Mouse (Mus musculus) erythroblast, embryonic 14.5 days (primary cell): ENCODE data around the gene Nbas. TPM values are rescaled to one million over a fixed set of nuclear protein-coding genes. Genes with fewer than 3 reads are reported as not detected.

Source experiments
- H3K27me3 ChIP-seq: 2 replicates; pipeline ENCODE4 v1.6.1; 2012; ENCODE audit warnings: inconsistent platforms; ENCODE audit not compliant: control insufficient read depth
- H3K36me3 ChIP-seq: 2 replicates; pipeline ENCODE4 v1.6.1; 2012; ENCODE audit warnings: mild to moderate bottlenecking, inconsistent platforms; ENCODE audit not compliant: control insufficient read depth
- H3K4me1 ChIP-seq: 2 replicates; pipeline ENCODE4 v1.6.1; 2012; ENCODE audit warnings: inconsistent platforms; ENCODE audit not compliant: control insufficient read depth
- H3K4me3 ChIP-seq: replicated peaks from 2 replicates; pipeline ENCODE3; 2012; ENCODE audit warnings: moderate library complexity, mild to moderate bottlenecking, inconsistent platforms
- H3K9me3 ChIP-seq: 2 replicates; pipeline ENCODE4 v1.6.1; 2012; ENCODE audit warnings: low read length, inconsistent platforms, mixed read lengths; ENCODE audit not compliant: control insufficient read depth
- GATA1 ChIP-seq: IDR thresholded peaks from 2 replicates; pipeline ENCODE4 v1.6.1; 2012; ENCODE audit warnings: low read length, inconsistent platforms, mixed read lengths
- TAL1 ChIP-seq: IDR thresholded peaks from 3 replicates; pipeline ENCODE4 v1.6.1; 2012; ENCODE audit warnings: low read length, inconsistent platforms, mixed read lengths
- polyA plus RNA-seq: library from polyadenylated mRNA; stranded (reverse); fragments of >175 nt; gene quantifications from 2 replicates; pipeline ENCODE4 v1.2.3, GENCODE M21; 2012

Nbas gene
- polyA plus RNA-seq, 1 experiment: 0.66 TPM

GRCm38 (mm10) chr12:13360183-13360811, 91.4 kb downstream of the Nbas start:
- Histone ChIP-seq H3K4me3 (no peak overlapping the region), H3K4me1 (no peaks in the 10 kb centered on the region), H3K36me3 (peaks cover 41% of the 10 kb centered on the region), H3K27me3 (no peaks in the 10 kb centered on the region), H3K9me3 (no peaks in the 10 kb centered on the region)
- TF ChIP-seq TAL1: no peak
- TF ChIP-seq GATA1: no peak

DNA sequence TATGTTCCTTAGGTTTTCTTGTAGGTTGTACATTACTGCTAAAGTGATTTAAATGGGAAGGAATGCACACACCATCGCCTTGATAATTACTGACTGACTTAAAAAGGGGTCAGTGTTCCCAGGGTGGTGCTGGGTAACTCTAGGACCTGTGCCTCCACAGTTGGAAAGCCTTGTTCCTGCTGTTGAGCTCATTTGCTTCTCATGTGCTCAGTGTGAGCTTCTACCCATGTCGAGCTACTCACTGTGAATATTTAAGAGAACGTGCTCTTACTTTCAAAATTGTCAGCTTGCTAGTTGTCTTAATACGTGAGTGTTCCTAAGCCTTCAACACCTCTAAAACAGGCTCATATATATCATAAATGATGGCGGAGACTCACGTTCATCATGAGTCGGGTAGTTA, 112.6 kb downstream of the Nbas start:
- Histone ChIP-seq H3K4me3 (no peak overlapping the region), H3K4me1 (peaks cover 3% of the 10 kb centered on the region; the same call in 1 of the 2 replicates)
- TF ChIP-seq TAL1 (no peak), GATA1 (no peak)

GRCm38 (mm10) chr12:13382046-13382445, 113.1 kb downstream of the Nbas start:
- peaks cover 18% of the 10 kb centered on the region for H3K36me3 ChIP-seq
- no peak overlapping the region for H3K4me3 ChIP-seq
- peaks cover 3% of the 10 kb centered on the region; the same call in 1 of the 2 replicates for H3K4me1 ChIP-seq
- TF ChIP-seq GATA1: no peak
- H3K27me3 ChIP-seq: no peaks in the 10 kb centered on the region
- no peaks in the 10 kb centered on the region for H3K9me3 ChIP-seq

More for the DNA sequence above, 112.6 kb downstream of the Nbas start:
- Histone ChIP-seq H3K9me3 (no peaks in the 10 kb centered on the region), H3K27me3 (no peaks in the 10 kb centered on the region), H3K36me3 (peaks cover 20% of the 10 kb centered on the region)

GRCm38 (mm10) chr12:13389644-13390043, 120.7 kb downstream of the Nbas start:
- Histone ChIP-seq H3K9me3 (no peaks in the 10 kb centered on the region), H3K36me3 (peaks cover 23% of the 10 kb centered on the region), H3K27me3 (no peaks in the 10 kb centered on the region), H3K4me3 (no peak overlapping the region), H3K4me1 (no peaks in the 10 kb centered on the region; the same call in 1 of the 2 replicates)
- TF ChIP-seq GATA1 (no peak), TAL1 (no peak)

DNA sequence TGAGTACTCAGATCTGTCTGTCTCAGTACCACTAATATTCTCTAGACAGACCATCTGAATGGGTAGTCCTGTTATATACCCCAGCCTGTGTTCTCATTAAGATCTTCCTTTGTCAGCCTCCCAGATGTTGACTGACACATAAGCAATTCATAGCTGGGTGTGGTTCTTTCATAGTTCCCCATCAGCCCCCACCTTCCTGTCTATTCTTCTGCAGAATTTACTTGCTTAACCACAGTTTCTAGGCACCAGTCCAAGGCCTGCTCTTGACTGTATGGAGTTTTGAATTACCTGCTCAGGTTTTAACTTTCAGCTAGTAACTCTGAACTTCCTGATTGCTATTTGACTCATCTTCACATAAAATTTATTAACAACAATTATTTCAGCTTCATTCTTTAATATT, 141.3 kb downstream of the Nbas start:
- no peak overlapping the region for H3K4me3 ChIP-seq
- no peaks in the 10 kb centered on the region for H3K27me3 ChIP-seq
- no peak for TF ChIP-seq GATA1
- no peak for TF ChIP-seq TAL1
- no peaks in the 10 kb centered on the region for H3K4me1 ChIP-seq
- peaks cover 9% of the 10 kb centered on the region for H3K36me3 ChIP-seq
- H3K9me3 ChIP-seq: no peaks in the 10 kb centered on the region

GRCm38 (mm10) chr12:13418651-13419050, 149.7 kb downstream of the Nbas start:
- Histone ChIP-seq H3K36me3 (peaks cover 15% of the 10 kb centered on the region), H3K9me3 (no peaks in the 10 kb centered on the region), H3K4me3 (no peak overlapping the region), H3K4me1 (no peaks in the 10 kb centered on the region), H3K27me3 (no peaks in the 10 kb centered on the region)
- TF ChIP-seq GATA1: no peak
- TF ChIP-seq TAL1: no peak

GRCm38 (mm10) chr12:13430219-13430618, 161.3 kb downstream of the Nbas start:
- Histone ChIP-seq H3K4me1 (no peaks in the 10 kb centered on the region), H3K27me3 (no peaks in the 10 kb centered on the region), H3K4me3 (no peak overlapping the region), H3K9me3 (no peaks in the 10 kb centered on the region), H3K36me3 (peaks cover 13% of the 10 kb centered on the region)
- no peak for TF ChIP-seq TAL1
- no peak for TF ChIP-seq GATA1

DNA sequence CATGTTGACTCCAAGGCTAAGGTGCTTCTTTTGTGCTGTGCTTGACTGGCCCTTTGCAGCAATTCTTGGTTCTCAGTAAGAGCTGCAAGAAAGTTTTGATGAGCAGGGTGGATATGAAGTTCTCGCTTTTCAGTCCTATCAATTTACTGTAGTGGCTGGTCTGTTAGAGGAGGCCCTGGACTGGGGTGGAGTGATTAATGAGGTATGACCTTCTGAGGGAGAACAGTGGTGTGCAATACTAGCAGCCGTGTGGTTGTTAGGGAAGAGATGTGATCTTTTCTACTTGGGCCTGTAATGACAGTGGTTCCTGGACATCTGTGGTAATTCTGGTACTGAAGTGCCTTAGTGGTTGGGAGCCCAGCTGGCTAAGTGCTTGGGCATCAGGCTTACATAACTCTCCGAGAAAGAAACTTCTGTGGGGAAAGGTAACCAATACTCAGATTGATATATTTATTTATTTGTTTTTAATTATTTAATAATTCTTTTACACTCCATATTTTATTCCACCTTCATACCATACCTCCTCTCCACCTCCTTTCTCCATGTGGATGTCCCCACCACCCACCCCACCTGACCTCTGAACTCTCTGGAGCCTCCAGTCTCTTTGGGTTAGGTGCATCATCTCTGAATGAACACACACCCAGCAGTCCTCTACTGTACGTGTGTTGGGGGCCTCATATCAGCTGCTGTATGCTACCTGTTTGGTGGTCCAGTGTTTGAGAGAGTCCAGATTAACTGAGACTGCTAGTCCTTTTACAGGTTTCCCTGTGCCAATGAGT, 175.9 kb downstream of the Nbas start:
- TF ChIP-seq GATA1 (no peak), TAL1 (no peak)
- Histone ChIP-seq H3K36me3 (peaks cover 2% of the 10 kb centered on the region), H3K4me3 (no peak overlapping the region), H3K27me3 (no peaks in the 10 kb centered on the region), H3K9me3 (no peaks in the 10 kb centered on the region), H3K4me1 (no peaks in the 10 kb centered on the region)

DNA sequence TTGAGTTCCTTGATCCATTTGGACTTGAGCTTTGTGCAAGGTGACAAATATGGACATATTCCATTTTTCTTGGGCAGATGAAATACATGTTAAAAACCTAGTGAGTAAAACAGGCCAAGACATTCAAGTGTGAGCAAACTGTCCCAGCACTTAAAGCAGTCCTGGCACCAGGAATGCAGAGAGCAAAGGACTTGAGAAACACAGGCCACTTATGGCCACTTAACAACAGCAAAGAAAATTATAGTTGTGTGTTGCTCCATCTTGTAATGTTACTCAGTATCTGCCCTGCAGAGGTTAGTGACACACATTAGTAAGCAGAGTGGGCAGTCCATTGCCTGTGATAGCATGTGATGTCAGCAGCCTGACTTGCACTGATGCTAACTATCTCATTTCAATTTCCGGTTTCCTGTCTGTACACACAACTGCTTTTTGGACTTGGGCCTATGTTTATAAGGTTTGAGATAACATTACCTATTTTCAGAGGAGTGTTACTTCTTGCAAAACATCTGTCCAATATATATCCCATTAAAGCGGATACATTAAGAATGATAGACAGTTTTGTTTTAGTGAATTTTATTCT, 176.6 kb downstream of the Nbas start:
- no peaks in the 10 kb centered on the region for H3K4me1 ChIP-seq
- H3K27me3 ChIP-seq: no peaks in the 10 kb centered on the region
- no peaks in the 10 kb centered on the region for H3K9me3 ChIP-seq
- no peak overlapping the region for H3K4me3 ChIP-seq
- TF ChIP-seq GATA1 (no peak), TAL1 (no peak)
- H3K36me3 ChIP-seq: peaks cover 2% of the 10 kb centered on the region
